Mouse (Mus musculus) CH12.LX (cell line): Measurements from ENCODE around the gene Jtb. TPM values are rescaled to one million over a fixed set of nuclear protein-coding genes. Genes with fewer than 3 reads are reported as not detected.

Source experiments
- DNase-seq: peaks from one replicate; pipeline ENCODE4 v3.0.0-alpha.2; 2013; ENCODE audit errors: extremely low read depth
- H3K27ac ChIP-seq: 2 replicates; pipeline ENCODE4 v1.5.1; 2012; ENCODE audit warnings: low read depth, mild to moderate bottlenecking, control low read depth, moderate library complexity; ENCODE audit not compliant: insufficient read depth
- H3K27me3 ChIP-seq: replicated peaks from 2 replicates; pipeline ENCODE3; 2012; ENCODE audit warnings: inconsistent platforms
- H3K36me3 ChIP-seq, 2 experiments: replicated peaks in 1 of 2; 2 replicates each; pipeline versions ENCODE3 to v1.6.1; 2012; ENCODE audit warnings: inconsistent platforms in 1 of 2, low read length in 1 of 2, mild to moderate bottlenecking in 1 of 2, mixed read lengths in 1 of 2, moderate library complexity in 1 of 2; ENCODE audit not compliant: control insufficient read depth in 1 of 2, insufficient read depth in 1 of 2
- H3K4me1 ChIP-seq, 2 experiments: 2 replicates each; pipeline ENCODE4 v1.6.1; 2012; ENCODE audit warnings: inconsistent platforms in 1 of 2, moderate library complexity in 1 of 2; ENCODE audit not compliant: insufficient read depth in 2 of 2, control insufficient read depth in 1 of 2
- H3K4me2 ChIP-seq: 2 replicates; pipeline ENCODE4 v1.6.1; 2012; ENCODE audit warnings: low read depth, mild to moderate bottlenecking, control low read depth; ENCODE audit not compliant: poor library complexity, insufficient read depth, severe bottlenecking
- H3K4me3 ChIP-seq, 3 experiments: fragments of 150-350 bp in 1 of 3; sonication (generic) in 1 of 3; replicated peaks in 1 of 3; 2 replicates each; pipeline versions ENCODE3 to v1.5.1; 2011 to 2012; ENCODE audit warnings: low read depth in 2 of 3, low read length in 2 of 3, mild to moderate bottlenecking in 2 of 3, moderate library complexity in 2 of 3, control low read depth in 1 of 3, improper control_type of control experiment in 1 of 3, inconsistent platforms in 1 of 3, mixed read lengths in 1 of 3; ENCODE audit not compliant: poor library complexity in 1 of 3
- H3K79me2 ChIP-seq: replicated peaks from 2 replicates; pipeline ENCODE4 v1.6.1; 2012; ENCODE audit warnings: mild to moderate bottlenecking, moderate library complexity; ENCODE audit not compliant: control insufficient read depth, poor library complexity, insufficient read depth, severe bottlenecking; ENCODE audit errors: extremely low read depth
- H3K9ac ChIP-seq: 2 replicates; pipeline ENCODE4 v1.6.1; 2012; ENCODE audit warnings: low read depth, mild to moderate bottlenecking, control low read depth, moderate library complexity; ENCODE audit not compliant: insufficient read depth
- H3K9me3 ChIP-seq: replicated peaks from 2 replicates; pipeline ENCODE3; 2012; ENCODE audit warnings: low read length, inconsistent platforms, mixed read lengths
- BHLHE40 ChIP-seq: IDR thresholded peaks from 2 replicates; pipeline ENCODE4 v1.6.1; 2011; ENCODE audit warnings: mild to moderate bottlenecking, low read depth, low read length, improper control_type of control experiment
- CHD1 ChIP-seq: IDR thresholded peaks from 2 replicates; pipeline ENCODE4 v1.6.1; 2012; ENCODE audit warnings: low read depth, low read length, improper control_type of control experiment, inconsistent platforms
- CHD2 ChIP-seq: IDR thresholded peaks from 2 replicates; pipeline ENCODE4 v1.6.1; 2011; ENCODE audit warnings: low read length, improper control_type of control experiment
- CTCF ChIP-seq, 2 experiments: IDR thresholded peaks in 1 of 2; conservative IDR thresholded peaks in 1 of 2; 2 replicates each; pipeline ENCODE4 v1.5.1; 2011 to 2012; ENCODE audit warnings: low read depth in 2 of 2, low read length in 2 of 2, improper control_type of control experiment in 1 of 2, inconsistent platforms in 1 of 2, mild to moderate bottlenecking in 1 of 2, moderate library complexity in 1 of 2
- ELF1 ChIP-seq: IDR thresholded peaks from 2 replicates; pipeline ENCODE4 v1.6.1; 2014; ENCODE audit warnings: low read depth, mild to moderate bottlenecking, inconsistent platforms, low read length, improper control_type of control experiment
- EP300 ChIP-seq: IDR thresholded peaks from 2 replicates; pipeline ENCODE4 v1.6.1; 2011; ENCODE audit warnings: low read length, improper control_type of control experiment
- ETS1 ChIP-seq: conservative IDR thresholded peaks from 2 replicates; pipeline ENCODE4 v1.6.1; 2012; ENCODE audit warnings: low read depth, mild to moderate bottlenecking, inconsistent platforms, low read length, improper control_type of control experiment, moderate library complexity
- GABPA ChIP-seq: IDR thresholded peaks from 2 replicates; pipeline ENCODE4 v1.6.1; 2012; ENCODE audit warnings: low read depth, low read length, improper control_type of control experiment, inconsistent platforms; ENCODE audit not compliant: insufficient replicate concordance
- HCFC1 ChIP-seq: IDR thresholded peaks from 2 replicates; pipeline ENCODE4 v1.6.1; 2012; ENCODE audit warnings: low read depth, mild to moderate bottlenecking, inconsistent platforms, low read length, improper control_type of control experiment
- IRF4 ChIP-seq: IDR thresholded peaks from 2 replicates; pipeline ENCODE4 v1.6.1; 2014; ENCODE audit warnings: low read depth, mild to moderate bottlenecking, inconsistent platforms, low read length, improper control_type of control experiment
- JUN ChIP-seq: IDR thresholded peaks from 2 replicates; pipeline ENCODE4 v1.6.1; 2011; ENCODE audit warnings: low read depth, mild to moderate bottlenecking, low read length, improper control_type of control experiment, moderate library complexity; ENCODE audit not compliant: insufficient read depth
- KAT2A ChIP-seq: IDR thresholded peaks from 2 replicates; pipeline ENCODE4 v1.6.1; 2012; ENCODE audit warnings: low read length, improper control_type of control experiment, inconsistent platforms; ENCODE audit not compliant: insufficient replicate concordance
- MAFK ChIP-seq: IDR thresholded peaks from 2 replicates; pipeline ENCODE4 v1.6.1; 2011; ENCODE audit warnings: low read length, improper control_type of control experiment; ENCODE audit not compliant: insufficient replicate concordance
- MAX ChIP-seq: IDR thresholded peaks from 2 replicates; pipeline ENCODE4 v1.6.1; 2011; ENCODE audit warnings: low read length, improper control_type of control experiment
- MEF2A ChIP-seq: IDR thresholded peaks from 2 replicates; pipeline ENCODE4 v1.6.1; 2014; ENCODE audit warnings: low read depth, mild to moderate bottlenecking, inconsistent platforms, low read length, improper control_type of control experiment, borderline replicate concordance
- MXI1 ChIP-seq: IDR thresholded peaks from 2 replicates; pipeline ENCODE4 v1.6.1; 2011; ENCODE audit warnings: mild to moderate bottlenecking, low read depth, low read length, improper control_type of control experiment
- MYC ChIP-seq: IDR thresholded peaks from 2 replicates; pipeline ENCODE4 v1.6.1; 2011; ENCODE audit warnings: low read depth, mild to moderate bottlenecking, improper control_type of control experiment, low read length
- NELFE ChIP-seq: IDR thresholded peaks from 2 replicates; pipeline ENCODE4 v1.6.1; 2011; ENCODE audit warnings: low read depth, low read length, improper control_type of control experiment
- NRF1 ChIP-seq: IDR thresholded peaks from 2 replicates; pipeline ENCODE4 v1.6.1; 2014; ENCODE audit warnings: low read depth, mild to moderate bottlenecking, inconsistent platforms, low read length, improper control_type of control experiment, moderate library complexity
- PAX5 ChIP-seq: IDR thresholded peaks from 2 replicates; pipeline ENCODE4 v1.6.1; 2012; ENCODE audit warnings: low read length, inconsistent platforms, mixed read lengths
- POLR2A ChIP-seq: IDR thresholded peaks from 2 replicates; pipeline ENCODE4 v1.6.1; 2011; ENCODE audit warnings: low read depth, mild to moderate bottlenecking, improper control_type of control experiment, low read length
- RAD21 ChIP-seq: IDR thresholded peaks from 2 replicates; pipeline ENCODE4 v1.6.1; 2011; ENCODE audit warnings: low read depth, mild to moderate bottlenecking, low read length, improper control_type of control experiment, moderate library complexity
- RCOR1 ChIP-seq: conservative IDR thresholded peaks from 2 replicates; pipeline ENCODE4 v1.6.1; 2012; ENCODE audit warnings: low read depth, mild to moderate bottlenecking, inconsistent platforms, low read length, improper control_type of control experiment
- SIN3A ChIP-seq: IDR thresholded peaks from 2 replicates; pipeline ENCODE4 v1.6.1; 2012; ENCODE audit warnings: low read length, improper control_type of control experiment, inconsistent platforms
- SMC3 ChIP-seq: IDR thresholded peaks from 2 replicates; pipeline ENCODE4 v1.6.1; 2011; ENCODE audit warnings: low read depth, low read length, improper control_type of control experiment
- TBP ChIP-seq: conservative IDR thresholded peaks from 2 replicates; pipeline ENCODE4 v1.6.1; 2011; ENCODE audit warnings: low read depth, low read length, improper control_type of control experiment
- TCF12 ChIP-seq: IDR thresholded peaks from 2 replicates; pipeline ENCODE4 v1.6.1; 2014; ENCODE audit warnings: low read depth, mild to moderate bottlenecking, inconsistent platforms, low read length, improper control_type of control experiment
- UBTF ChIP-seq: IDR thresholded peaks from 2 replicates; pipeline ENCODE4 v1.6.1; 2012; ENCODE audit warnings: low read depth, mild to moderate bottlenecking, inconsistent platforms, low read length, improper control_type of control experiment, moderate library complexity
- USF1 ChIP-seq: IDR thresholded peaks from 2 replicates; pipeline ENCODE4 v1.6.1; 2014; ENCODE audit warnings: low read depth, mild to moderate bottlenecking, inconsistent platforms, low read length, improper control_type of control experiment
- ZKSCAN1 ChIP-seq: IDR thresholded peaks from 2 replicates; pipeline ENCODE4 v1.6.1; 2012; ENCODE audit warnings: low read depth, inconsistent platforms, low read length, improper control_type of control experiment, borderline replicate concordance
- ZNF384 ChIP-seq: IDR thresholded peaks from 2 replicates; pipeline ENCODE4 v1.6.1; 2012; ENCODE audit warnings: low read depth, low read length, improper control_type of control experiment, inconsistent platforms
- dilution Hi-C: fragments of 300-500 bp; cut with MboI; formaldehyde crosslinking; loops from 2 replicates; pipeline ENCODE4 v1.14.3; 2020; ENCODE audit warnings: low sequenced_read_pairs; ENCODE audit not compliant: extremely low pct_unique_long_range_greater_than_20kb, extremely low pct_ligation_motif_present
- in situ Hi-C: fragments of 300-500 bp; cut with MboI; formaldehyde crosslinking; loops from 3 replicates; pipeline ENCODE4 v1.14.3; 2019; ENCODE audit warnings: low sequenced_read_pairs, low pct_ligation_motif_present, low pct_unique_long_range_greater_than_20kb, mixed read lengths
- polyA plus RNA-seq: library from polyadenylated mRNA; unstranded; fragments of >175 nt; gene quantifications from 2 replicates; pipeline ENCODE4 v1.2.1, GENCODE M21; 2012; ENCODE audit warnings: low read depth; ENCODE audit not compliant: insufficient read length
- total RNA-seq, 2 experiments: library from RNA; depleted of rRNA; stranded (reverse); fragments of 300-350 nt in 1 of 2; fragments of >200 nt in 1 of 2; gene quantifications; 2 replicates each; pipeline ENCODE4 v1.2.3; 2012 to 2014

Gene Jtb
- total and polyA plus RNA-seq, 3 experiments = 50.8 to 73.6 (median 54.2) TPM

- H3K27me3 ChIP-seq = no peaks in the 10 kb centered on the region
- dilution Hi-C loops = no loop called here
- DNase-seq = no peak
- in situ Hi-C loops = no loop called here
- no peak overlapping the region for H3K27ac ChIP-seq
- H3K4me1 ChIP-seq = peaks cover 4 to 24% of the 10 kb centered on the region in 2 experiments; a peak in 3 of 4 replicates
- H3K79me2 ChIP-seq = peaks cover 23% of the 10 kb centered on the region
- TF ChIP-seq ZNF384 (peak; percentile 51), CTCF (conservative IDR thresholded peaks at IDR 0.05 in 1 of 2, IDR thresholded peaks at IDR 0.05 in 1 of 2; ENCODE audit: low read depth in 2 of 2, low read length in 2 of 2) (peak in 1 of 2 experiments; percentile 56; a peak in 2 of 4 replicates), RAD21 (peak; percentile 57), SMC3 (peak; percentile 41), CHD2 (no peak), MYC (peak; percentile 85), JUN (no peak)
- TF ChIP-seq, all 38 proteins: peak for 5
- Histone ChIP-seq H3K4me2 (no peak overlapping the region), H3K36me3 (peaks cover 12 to 19% of the 10 kb centered on the region in 2 experiments), H3K9me3 (no peaks in the 10 kb centered on the region), H3K9ac (no peak overlapping the region), H3K4me3 (no peak overlapping the region)
These were observed 15.5 kb upstream of the Jtb start for GRCm38 (mm10) chr3:90215825-90216380.

- H3K9me3 ChIP-seq = no peaks in the 10 kb centered on the region
- no peaks in the 10 kb centered on the region for H3K27me3 ChIP-seq
- peaks cover 6 to 28% of the 10 kb centered on the region in 2 experiments; a peak in 3 of 4 replicates for H3K4me1 ChIP-seq
- no peak overlapping the region for H3K27ac ChIP-seq
- peak; percentile 63 for DNase-seq
- no peaks in the 10 kb centered on the region for H3K79me2 ChIP-seq
- no peak overlapping the region for H3K4me3 ChIP-seq
- H3K9ac ChIP-seq = peak overlapping the region; percentile 45; the same call in 1 of the 2 replicates
- peak overlapping the region; percentile 60 for H3K4me2 ChIP-seq
- dilution Hi-C loops (no loop called here), in situ Hi-C loops (loop anchor here (5.0 kb wide), 1 partner anchor 152 kb away; no protein-coding TSS in a partner anchor)
- H3K36me3 ChIP-seq = no peaks in the 10 kb centered on the region
- TF ChIP-seq USF1 (no peak), NELFE (0 out of 2 replicates have a peak, but pooled peaks have one; percentile 19), SMC3 (peak; percentile 91), GABPA (no peak), MAX (no peak), MYC (no peak), IRF4 (no peak; the same call in 1 of the 2 replicates), JUN (no peak), MAFK (no peak), CTCF (conservative IDR thresholded peaks at IDR 0.05 in 1 of 2, IDR thresholded peaks at IDR 0.05 in 1 of 2; ENCODE audit: low read depth in 2 of 2, low read length in 2 of 2) (peak in 1 of 2 experiments; percentile 88; a peak in 3 of 4 replicates), TBP (no peak), RCOR1 (no peak), HCFC1 (0 out of 2 replicates have a peak, but pooled peaks have one; percentile 10), UBTF (no peak), TCF12 (no peak), ZNF384 (no peak; the same call in 1 of the 2 replicates), EP300 (no peak), CHD1 (no peak), POLR2A (no peak), BHLHE40 (no peak), PAX5 (no peak), NRF1 (no peak), MXI1 (no peak), ETS1 (no peak), ELF1 (no peak), KAT2A (no peak), SIN3A (peak; percentile 60), RAD21 (peak; percentile 84), ZKSCAN1 (no peak), MEF2A (no peak)
These were observed 11.3 kb upstream of the Jtb start for GRCm38 (mm10) chr3:90220088-90220487.
